ENCODE assay signal across 12 mouse cellular contexts in the genomic region with DNA sequence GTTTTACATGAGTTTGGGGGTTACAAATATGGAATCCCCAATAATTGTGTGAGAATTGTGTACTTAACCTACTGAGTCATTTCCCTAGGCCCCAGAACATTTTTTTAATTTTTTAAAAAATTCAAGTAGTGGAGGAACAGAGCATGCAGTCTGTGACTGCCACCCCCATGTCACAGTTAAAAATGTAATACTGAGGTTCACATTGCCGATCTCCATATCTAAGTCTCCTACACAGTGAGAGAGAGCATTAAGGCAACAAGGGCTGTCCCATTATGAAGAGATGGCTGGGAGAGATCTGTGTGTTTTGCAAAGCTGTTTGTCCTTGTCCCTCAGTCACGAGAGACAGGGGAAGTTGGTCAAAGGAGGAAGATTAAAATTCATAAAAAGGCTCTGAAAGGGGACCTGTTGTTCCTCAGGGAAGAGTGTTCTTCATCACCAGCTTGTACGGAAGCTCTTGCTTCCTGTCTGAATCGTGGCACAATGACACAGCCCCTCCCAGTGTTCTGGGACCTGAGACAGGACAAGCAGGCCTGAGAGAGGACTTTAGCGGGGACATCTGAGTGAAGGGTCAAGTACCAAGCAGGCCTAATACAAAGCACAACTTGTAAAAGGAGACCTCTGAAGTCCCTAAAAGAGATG.
DNase-seq lines count a peak whose midpoint lies in the region; ATAC-seq and TF ChIP-seq lines count a peak whose summit lies in the region.
"Had no signal": no experiment of that assay in that cellular context is flagged by ENCODE, and none has a peak within 500 bp of the region (broad histone marks: within the 10 kb centered on the region; RNA-seq: fewer than 3 reads in every experiment).

No protein-coding gene starts in this region.

- no peaks in the 10 kb centered on the region for H3K36me3 ChIP-seq in heart, adult 2 months (ENCODE audit: control insufficient read depth, insufficient read depth, low read length)
- H3K36me3 ChIP-seq in heart, embryonic 11.5 days (ENCODE audit: control insufficient read depth, insufficient read depth, low read length), result no peaks in the 10 kb centered on the region

- no peaks in the 10 kb centered on the region for H3K79me2 ChIP-seq in heart, adult 2 months (replicated peaks; ENCODE audit: control insufficient read depth, insufficient read depth, low read length)

- no peak overlapping the region for H3K27ac ChIP-seq in heart, adult 2 months
- no peak overlapping the region for H3K27ac ChIP-seq in heart, embryonic 11.5 days (ENCODE audit: low read depth, low read length)
- H3K27ac ChIP-seq: hindbrain, postnatal 0 days; stomach, postnatal 0 days had no signal

- DNase-seq in heart, adult 2 months, result peak in 1 of 2 experiments; percentile 38
- peak; percentile 7 for DNase-seq in right cerebral cortex, adult 18-20 months
- no peak for DNase-seq in right cerebral cortex, postnatal 14 days
- peak; percentile 5 for DNase-seq in heart, postnatal 4 days
- DNase-seq in ovary, postnatal 36 days (ENCODE audit: low spot score), result no peak
- DNase-seq: cerebellum, adult 11 months; thymus, postnatal 36 days had no signal

- H3K4me1 ChIP-seq in heart, adult 2 months (ENCODE audit: control insufficient read depth, insufficient read depth, low read length), result 0 out of 2 replicates have a peak, but pooled peaks cover 1% of the 10 kb centered on the region
- H3K4me1 ChIP-seq in heart, embryonic 11.5 days (ENCODE audit: control insufficient read depth, insufficient read depth, low read length), result no peaks in the 10 kb centered on the region

- TF ChIP-seq CTCF in heart, adult 2 months (IDR thresholded peaks at IDR 0.05), result no peak

- no peak overlapping the region for H3K4me2 ChIP-seq in heart, embryonic 11.5 days

- H3K4me3 ChIP-seq in heart, adult 2 months, result no peak overlapping the region
- H3K4me3 ChIP-seq in heart, embryonic 11.5 days (ENCODE audit: low read depth, low read length), result no peak overlapping the region

- no peak overlapping the region for H3K9ac ChIP-seq in heart, adult 2 months (ENCODE audit: low read depth, low read length)
- H3K9ac ChIP-seq in heart, embryonic 11.5 days (ENCODE audit: low read depth, low read length), result no peak overlapping the region

- intact Hi-C loops in heart, adult 2 months (cut with DNase I), result no loop called here

- 35% methylated on average over 5 of the region's 5 CpGs for WGBS in heart, adult 2 months
- WGBS in heart, embryonic 11.5 days (ENCODE audit: insufficient replicate concordance), result 56% methylated on average over 5 of the region's 5 CpGs

- no peak for TF ChIP-seq POLR2A in heart, adult 2 months (IDR thresholded peaks at IDR 0.05; ENCODE audit: insufficient read depth, low read depth, low read length)

- H3K27me3 ChIP-seq in heart, adult 2 months (ENCODE audit: control insufficient read depth, insufficient read depth, low read length), result no peaks in the 10 kb centered on the region
- H3K27me3 ChIP-seq in heart, embryonic 11.5 days (ENCODE audit: control insufficient read depth, insufficient read depth, low read length), result no peaks in the 10 kb centered on the region

- 0 out of 2 replicates have a peak, but pooled peaks have one; percentile 23 for TF ChIP-seq EP300 in heart, adult 2 months (IDR thresholded peaks at IDR 0.05; ENCODE audit: insufficient read depth, low read depth, low read length)

- ATAC-seq in heart, embryonic 11.5 days (replicated peaks; ENCODE audit: insufficient number of reproducible peaks, low FRiP score, low TSS enrichment), result no peak
- no peak for ATAC-seq in inflammation-experienced regulatory T-cells, adult 6 months
- ATAC-seq: forebrain, embryonic 16.5 days; hindbrain, postnatal 0 days had no signal

- H3K9me3 ChIP-seq in heart, embryonic 11.5 days (replicated peaks; ENCODE audit: control insufficient read depth, low read length), result no peaks in the 10 kb centered on the region

Comparison
In these comparisons a context has a peak if more than half of its experiments do, and no peak if none do; other contexts are left out.
1. DNase-seq: peak in right cerebral cortex, adult 18-20 months (single experiment) and heart, postnatal 4 days (single experiment); none in right cerebral cortex, postnatal 14 days (single experiment) and ovary, postnatal 36 days (single experiment).